Comparison of ENCODE assay signal across 9 mouse cellular contexts in genomic region chr10:110992047-110992431, GRCm38 (mm10). TPM values are rescaled to one million over a fixed set of nuclear protein-coding genes. Genes with fewer than 3 reads are reported as not detected.
DNase-seq lines count a peak whose midpoint lies in the region; ATAC-seq and TF ChIP-seq lines count a peak whose summit lies in the region.
"Had no signal": no experiment of that assay in that cellular context is flagged by ENCODE, and none has a peak within 500 bp of the region (broad histone marks: within the 10 kb centered on the region; RNA-seq: fewer than 3 reads in every experiment).

No protein-coding gene starts in this region.

- no peak overlapping the region for H3K4me3 ChIP-seq in hindbrain, embryonic 11.5 days (ENCODE audit: low read depth, low read length)
- no peak overlapping the region for H3K4me3 ChIP-seq in hindbrain, embryonic 10.5 days
- H3K4me3 ChIP-seq in thymus, adult 2 months (ENCODE audit: control insufficient read depth, insufficient read depth, low read length): no peak overlapping the region
- H3K4me3 ChIP-seq: myocyte had no signal

- DNase-seq in hindbrain, embryonic 11.5 days (ENCODE audit: low spot score): no peak
- DNase-seq in hindbrain, embryonic 10.5 days (ENCODE audit: low spot score): no peak
- peak; percentile 49 for DNase-seq in kidney, adult 18-20 months
- no peak for DNase-seq in embryo, embryonic 11 days
- no peak for DNase-seq in thymus, adult 2 months

- ATAC-seq in hindbrain, embryonic 11.5 days (ENCODE audit: low FRiP score): 0 out of 2 replicates have a peak, but pooled peaks have one; percentile 33
- ATAC-seq in common myeloid progenitor, adult 5-6 weeks (replicated peaks; ENCODE audit: low read depth, poor library complexity, severe bottlenecking): peak; percentile 65
- ATAC-seq in megakaryocyte-erythroid progenitor cell, adult 5-6 weeks (replicated peaks; ENCODE audit: low FRiP score, low TSS enrichment, poor library complexity, severe bottlenecking): peak; percentile 76
- no peak for ATAC-seq in activated CD4-positive, CD25-positive, alpha-beta regulatory T cell, adult 4 months

- no peak for TF ChIP-seq POLR2A in thymus, adult 2 months (IDR thresholded peaks at IDR 0.05; ENCODE audit: control insufficient read depth, extremely low read depth, insufficient read depth, low read length, poor library complexity)

- H3K36me3 ChIP-seq in hindbrain, embryonic 11.5 days (ENCODE audit: control insufficient read depth, insufficient read depth, low read length): no peaks in the 10 kb centered on the region
- no peaks in the 10 kb centered on the region for H3K36me3 ChIP-seq in hindbrain, embryonic 10.5 days
- no peaks in the 10 kb centered on the region for H3K36me3 ChIP-seq in thymus, adult 2 months (ENCODE audit: control insufficient read depth, insufficient read depth, low read length)

- no peaks in the 10 kb centered on the region for H3K9me3 ChIP-seq in hindbrain, embryonic 11.5 days (ENCODE audit: control insufficient read depth, low read length)
- no peaks in the 10 kb centered on the region for H3K9me3 ChIP-seq in hindbrain, embryonic 10.5 days

- TF ChIP-seq CTCF in thymus, adult 2 months (IDR thresholded peaks at IDR 0.05; ENCODE audit: borderline replicate concordance, control insufficient read depth, extremely low read depth, insufficient read depth, low read length, poor library complexity): no peak

- H3K4me2 ChIP-seq in hindbrain, embryonic 11.5 days (replicated peaks; ENCODE audit: low read depth, low read length): no peak overlapping the region

- no peaks in the 10 kb centered on the region for H3K4me1 ChIP-seq in hindbrain, embryonic 11.5 days (replicated peaks; ENCODE audit: control insufficient read depth, insufficient read depth, low read length)
- peaks cover 20% of the 10 kb centered on the region for H3K4me1 ChIP-seq in hindbrain, embryonic 10.5 days (replicated peaks)
- H3K4me1 ChIP-seq in thymus, adult 2 months (replicated peaks; ENCODE audit: control insufficient read depth, insufficient read depth, low read length): no peaks in the 10 kb centered on the region

- no peak overlapping the region for H3K9ac ChIP-seq in hindbrain, embryonic 11.5 days (ENCODE audit: low read depth, low read length)

- no peak overlapping the region for H3K27ac ChIP-seq in hindbrain, embryonic 11.5 days (ENCODE audit: low read depth, low read length)
- no peak overlapping the region for H3K27ac ChIP-seq in hindbrain, embryonic 10.5 days
- no peak overlapping the region for H3K27ac ChIP-seq in thymus, adult 2 months (ENCODE audit: control insufficient read depth, insufficient read depth, low read length)

- no peaks in the 10 kb centered on the region for H3K27me3 ChIP-seq in hindbrain, embryonic 11.5 days (ENCODE audit: control insufficient read depth, insufficient read depth, low read length)
- H3K27me3 ChIP-seq in hindbrain, embryonic 10.5 days (ENCODE audit: insufficient read depth, poor library complexity, severe bottlenecking): no peaks in the 10 kb centered on the region
- H3K27me3 ChIP-seq in thymus, adult 2 months (ENCODE audit: control insufficient read depth, insufficient read depth, low read length): no peaks in the 10 kb centered on the region

- WGBS in hindbrain, embryonic 11.5 days: 58% methylated on average over 9 of the region's 9 CpGs
- 50% methylated on average over 9 of the region's 9 CpGs for whole genome bisulfite sequencing in hindbrain, embryonic 10.5 days
- 71% methylated on average over 9 of the region's 9 CpGs for WGBS in thymus, adult 2 months

RNA-seq across cellular contexts. Expression of gene Zdhhc17, which starts 17.9 kb away (rescaled TPM):
- polyA plus RNA-seq in hindbrain, embryonic 11.5 days (2014; fragmentation: Nextera tagmentation; extraction: Ambion mirVana): 33.3 and 39.0 TPM in 2 replicates
- polyA plus RNA-seq in hindbrain, embryonic 10.5 days (2016; fragmentation: Nextera tagmentation; extraction: Ambion mirVana): 29.3 and 34.8 TPM in 2 replicates
- total RNA-seq in common myeloid progenitor, adult 5-6 weeks (2017): 21.5 and 34.1 TPM in 2 replicates
- 34.3 and 50.3 TPM in 2 replicates for total RNA-seq in megakaryocyte-erythroid progenitor cell, adult 5-6 weeks (2014; fragmentation: Nextera tagmentation)
- total RNA-seq in megakaryocyte-erythroid progenitor cell, adult 5-6 weeks (2017): 37.7 and 40.9 TPM in 2 replicates
- 10 to 100 TPM; 11.1 to 16.7 TPM for polyA plus RNA-seq in activated CD4-positive, CD25-positive, alpha-beta regulatory T cell, adult 4 months (2017; shearing (Covaris generic))
- 29.8 and 33.1 TPM in 2 replicates for polyA plus RNA-seq in thymus, adult 2 months (2012; rRNA removed)
